Mouse (Mus musculus) liver, embryonic 14.5 days (tissue): Measurements from ENCODE around the gene Ggps1. TPM values are rescaled to one million over a fixed set of nuclear protein-coding genes. Genes with fewer than 3 reads are reported as not detected.
A peak's percentile ranks its signal among the peaks of the same experiment; 100 is the strongest.
"Not testable (repeated sequence)": the region's sequence is repeated elsewhere in the genome, so short reads cannot be mapped to it uniquely, and the experiment has no call there.

Experiments
- ATAC-seq: fragments of 200-750 bp; cut with Nextera tagmentation; 2 replicates; pipeline ENCODE4 v1.8.0; 2017; ENCODE audit warnings: moderate number of reproducible peaks, mild to moderate bottlenecking, moderate library complexity; ENCODE audit not compliant: insufficient read depth
- DNase-seq, 3 experiments: peaks; one replicate each; pipeline ENCODE4 v3.0.0-alpha.2; 2012 to 2013; ENCODE audit warnings: low read depth in 3 of 3, low spot score in 3 of 3
- H3K27ac ChIP-seq: fragments of 300-500 bp; sonication (generic); 2 replicates; pipeline ENCODE4 v1.5.1; 2014; ENCODE audit warnings: moderate library complexity, mild to moderate bottlenecking, control low read depth, inconsistent platforms
- H3K27me3 ChIP-seq: fragments of 300-500 bp; sonication (generic); 2 replicates; pipeline ENCODE4 v1.6.1; 2014; ENCODE audit warnings: mild to moderate bottlenecking, low read length, moderate library complexity; ENCODE audit not compliant: control insufficient read depth, insufficient read depth
- H3K36me3 ChIP-seq: fragments of 300-500 bp; sonication (generic); replicated peaks from 2 replicates; pipeline ENCODE4 v1.6.1; 2014; ENCODE audit warnings: low read depth; ENCODE audit not compliant: control insufficient read depth, insufficient read depth
- H3K4me1 ChIP-seq, 2 experiments: fragments of 200-500 bp in 1 of 2; fragments of 300-500 bp in 1 of 2; sonication (generic) in 1 of 2; replicated peaks; 2 replicates each; pipeline ENCODE4 v1.6.1; 2012 to 2014; ENCODE audit warnings: antibody characterized with exemption in 1 of 2, inconsistent platforms in 1 of 2, low read length in 1 of 2; ENCODE audit not compliant: control insufficient read depth in 2 of 2, insufficient read depth in 2 of 2
- H3K4me2 ChIP-seq: fragments of 300-500 bp; sonication (generic); 2 replicates; pipeline ENCODE4 v1.6.1; 2014; ENCODE audit warnings: low read depth, mild to moderate bottlenecking, control low read depth, moderate library complexity
- H3K4me3 ChIP-seq, 2 experiments: fragments of 200-500 bp in 1 of 2; fragments of 300-500 bp in 1 of 2; sonication (generic) in 1 of 2; 2 replicates each; pipeline ENCODE4 v1.5.1; 2012 to 2014; ENCODE audit warnings: low read depth in 2 of 2, low read length in 2 of 2, mild to moderate bottlenecking in 2 of 2, control low read depth in 1 of 2, inconsistent platforms in 1 of 2, moderate library complexity in 1 of 2; ENCODE audit not compliant: insufficient read depth in 1 of 2
- H3K9ac ChIP-seq: fragments of 300-500 bp; sonication (generic); replicated peaks from 2 replicates; pipeline ENCODE4 v1.6.1; 2014; ENCODE audit warnings: mild to moderate bottlenecking, control low read depth, moderate library complexity
- H3K9me3 ChIP-seq: fragments of 300-500 bp; sonication (generic); 2 replicates; pipeline ENCODE4 v1.6.1; 2016; ENCODE audit warnings: low read length, mixed read lengths; ENCODE audit not compliant: control insufficient read depth
- CTCF ChIP-seq: IDR thresholded peaks from 2 replicates; pipeline ENCODE4 v1.5.1; 2016; ENCODE audit warnings: antibody characterized with exemption, low read depth, control low read depth
- EP300 ChIP-seq: IDR thresholded peaks from 2 replicates; pipeline ENCODE4 v1.6.1; 2016; ENCODE audit warnings: antibody characterized with exemption, low read depth
- WGBS: fragments of 180-500 bp; shearing (Covaris S2); extraction: QIAGEN DNeasy Blood & Tissue Kit; methylation state at CpG from one replicate; pipeline ENCODE4 v1.1.7; 2014; ENCODE audit not compliant: insufficient replicate concordance; 5-methylcytosine and 5-hydroxymethylcytosine counted together
- polyA plus RNA-seq, 2 experiments: library from polyadenylated mRNA; depleted of rRNA in 1 of 2; stranded (reverse) in 1 of 2; unstranded in 1 of 2; fragments of >200 nt; fragmentation: Nextera tagmentation in 1 of 2; extraction: Ambion mirVana in 1 of 2; gene quantifications; 2 replicates each; pipeline versions ENCODE4 v1.2.1 to v1.2.3; 2012 to 2014

The Ggps1 gene
- polyA plus RNA-seq, 2 experiments = 5.9 to 12.3 TPM

DNA sequence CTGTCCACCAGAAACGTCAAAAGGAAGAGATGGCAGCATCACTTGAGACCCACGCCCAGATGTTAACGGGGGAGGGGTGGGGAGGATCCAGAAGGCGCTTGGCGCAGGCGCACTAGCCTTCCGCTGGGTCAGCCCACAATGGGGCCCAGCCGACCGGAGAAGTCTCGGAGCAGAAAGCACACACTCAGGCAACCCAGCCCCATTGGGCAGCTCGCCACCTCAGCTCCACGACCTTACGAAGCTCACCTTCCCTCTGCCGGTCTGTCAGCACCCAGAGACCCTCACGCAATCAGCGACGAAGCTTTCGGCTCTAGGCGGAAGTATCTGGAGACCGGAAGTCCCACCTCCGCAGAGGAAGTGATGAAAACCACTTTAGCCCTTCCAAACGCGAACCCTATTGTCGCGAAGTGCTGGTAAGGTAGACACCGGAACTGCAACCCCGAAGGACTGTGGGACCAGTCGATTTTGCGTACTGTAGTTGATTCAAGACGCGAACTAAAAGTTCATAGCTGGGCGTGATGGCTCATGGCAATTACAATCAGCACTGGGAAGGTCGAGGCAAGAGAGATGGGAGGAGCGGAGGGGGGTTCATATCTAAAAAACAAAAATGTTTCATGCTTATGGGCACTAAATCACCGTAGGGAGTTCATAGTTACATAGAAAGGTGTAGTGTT, 23.9 kb downstream of the Ggps1 start, which contains the start of gene Tbce:
Tbce (minus strand) TSS at position 347 of the 674 bp plus-strand sequence.
- ATAC-seq (peak; percentile 93), DNase-seq (peak; percentile 81 to 88 (median 83))
- Histone ChIP-seq H3K36me3 (no peaks in the 10 kb centered on the region), H3K9me3 (no peaks in the 10 kb centered on the region), H3K27me3 (no peaks in the 10 kb centered on the region), H3K9ac (peak within 1 kb of the TSS; percentile 96), H3K4me2 (peak within 1 kb of the TSS; percentile 81), H3K4me1 (peaks cover 15 to 17% of the 10 kb centered on the region in 2 experiments), H3K4me3 (peak within 1 kb of the TSS; percentile 75 to 82), H3K27ac (peak within 1 kb of the TSS; percentile 94)
- TF ChIP-seq EP300 (no peak), CTCF (peak; percentile 44)
- under 1% methylated on average over 35 of the region's 35 CpGs for WGBS

DNA sequence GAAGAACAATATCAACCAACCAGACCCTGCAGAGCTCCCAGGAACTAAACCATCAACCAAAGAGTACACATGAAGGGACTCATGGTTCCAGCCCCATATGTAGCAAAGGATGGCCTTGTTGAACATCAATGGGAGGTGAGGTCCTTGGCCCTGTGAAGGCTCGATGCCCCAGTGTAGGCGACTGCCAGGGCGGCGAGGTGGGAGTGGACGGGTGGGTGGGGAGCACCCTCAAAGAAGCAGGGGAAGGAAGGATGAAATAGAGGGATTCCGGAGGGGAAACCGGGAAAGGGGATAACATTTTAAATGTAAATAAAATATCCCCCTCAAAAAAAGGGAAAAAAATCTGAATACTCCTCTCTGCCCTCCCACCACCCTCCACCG, 24.4 kb downstream of the Ggps1 start:
- no peaks in the 10 kb centered on the region for H3K9me3 ChIP-seq
- peak; percentile 27; the same call in 1 of the 2 replicates for ATAC-seq

GRCm38 (mm10) chr13:14035875-14036630, 27.2 kb downstream of the Ggps1 start:
- no peak overlapping the region for H3K4me3 ChIP-seq
- WGBS = 81% methylated on average over 11 of the region's 11 CpGs
- H3K9ac ChIP-seq = no peak overlapping the region
- H3K36me3 ChIP-seq = no peaks in the 10 kb centered on the region
- no peak overlapping the region for H3K27ac ChIP-seq
- peaks cover 39 to 40% of the 10 kb centered on the region in 2 experiments for H3K4me1 ChIP-seq
- H3K9me3 ChIP-seq = no peaks in the 10 kb centered on the region
- DNase-seq = no peak
- ATAC-seq = no peak
- no peak for TF ChIP-seq EP300
- no peak for TF ChIP-seq CTCF
- no peaks in the 10 kb centered on the region for H3K27me3 ChIP-seq
- H3K4me2 ChIP-seq = no peak overlapping the region

More for the DNA sequence above, 24.4 kb downstream of the Ggps1 start:
- no peak for DNase-seq
- peak overlapping the region; percentile 81 for H3K4me2 ChIP-seq
- no peaks in the 10 kb centered on the region for H3K27me3 ChIP-seq
- H3K27ac ChIP-seq = peak overlapping the region; percentile 94
- peaks cover 20 to 22% of the 10 kb centered on the region in 2 experiments for H3K4me1 ChIP-seq
- H3K36me3 ChIP-seq = no peaks in the 10 kb centered on the region
- peak overlapping the region; percentile 75 to 82 for H3K4me3 ChIP-seq
- WGBS = 2% methylated on average over 8 of the region's 8 CpGs
- H3K9ac ChIP-seq = peak overlapping the region; percentile 96
- no peak for TF ChIP-seq CTCF
- no peak for TF ChIP-seq EP300

GRCm38 (mm10) chr13:14035352-14035751, 27.9 kb downstream of the Ggps1 start:
- not testable (repeated sequence) for H3K27me3 ChIP-seq, ATAC-seq, H3K4me2 ChIP-seq, H3K9me3 ChIP-seq, DNase-seq, H3K4me3 ChIP-seq, H3K9ac ChIP-seq, H3K36me3 ChIP-seq
- H3K27ac ChIP-seq = peak overlapping the region; percentile 98
- WGBS = 75% methylated on average over 3 of the region's 3 CpGs
- peaks cover 41% of the 10 kb centered on the region in 2 experiments for H3K4me1 ChIP-seq
- TF ChIP-seq CTCF = 0 out of 2 replicates have a peak, but pooled peaks have one; percentile 16

- H3K27ac ChIP-seq = peak overlapping the region; percentile 98
- H3K9ac ChIP-seq = peak overlapping the region; percentile 66
These were observed 29.3 kb downstream of the Ggps1 start for GRCm38 (mm10) chr13:14034073-14034348.

More at GRCm38 (mm10) chr13:14034073-14034348, 29.3 kb downstream of the Ggps1 start:
- peak; percentile 84 to 86 (median 85) for DNase-seq
- peaks cover under 1% of the 10 kb centered on the region for H3K36me3 ChIP-seq
- H3K9me3 ChIP-seq = no peaks in the 10 kb centered on the region
- peak overlapping the region in 1 of 2 experiments; percentile 10; a peak in 1 of 4 replicates for H3K4me3 ChIP-seq
- TF ChIP-seq EP300 (peak; percentile 82), CTCF (no peak)
- H3K27me3 ChIP-seq = no peaks in the 10 kb centered on the region
- H3K4me1 ChIP-seq = peaks cover 44 to 49% of the 10 kb centered on the region in 2 experiments
- ATAC-seq = peak; percentile 82
- peak overlapping the region; percentile 62 for H3K4me2 ChIP-seq
